Mouse (Mus musculus): Measurements from ENCODE around the gene Ankrd55.

DNA sequence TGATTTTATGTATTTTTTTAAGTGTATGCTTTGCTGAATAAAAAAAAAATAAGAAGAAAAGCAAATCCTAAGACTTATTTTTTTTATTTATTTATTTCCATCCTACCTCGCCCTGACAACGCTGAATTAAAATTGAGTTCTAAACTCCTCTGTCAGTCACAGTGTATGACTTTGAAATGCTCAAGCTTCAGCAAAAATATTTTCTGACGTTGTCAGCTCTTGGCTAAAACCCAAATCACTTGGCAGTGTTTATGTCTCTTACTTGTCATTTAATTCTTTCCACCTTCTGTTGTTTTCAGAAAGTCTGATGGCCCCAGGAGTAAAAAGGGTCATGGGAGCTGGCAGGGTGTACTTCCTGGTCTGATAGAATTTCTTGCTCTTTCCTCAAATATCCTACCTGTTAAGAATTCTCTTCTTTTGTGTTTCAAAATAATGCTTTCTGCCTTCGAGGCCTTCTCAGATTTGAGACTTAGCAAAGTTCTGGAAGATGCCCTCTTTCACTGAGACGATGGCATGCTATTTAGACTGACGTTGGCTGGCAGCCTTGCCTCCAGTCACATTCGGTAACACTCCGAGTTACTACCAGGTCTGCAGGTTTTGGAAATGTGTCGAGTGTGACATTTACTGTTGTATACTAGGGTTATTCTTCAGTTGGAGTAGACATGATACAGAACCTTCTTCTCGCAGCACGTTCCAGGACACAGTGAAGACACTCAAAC lies 95.8 kb downstream of the Ankrd55 start:
- TF ChIP-seq CHD1 (IDR thresholded peaks at IDR 0.05; ENCODE audit: low read depth, low read length) (no peak), POLR2AphosphoS2 (IDR thresholded peaks at IDR 0.05; ENCODE audit: low read length) (no peak)
